Mouse (Mus musculus) neural tube, embryonic 11.5 days (tissue): ENCODE results near the gene Prrg3. TPM values are rescaled to one million over a fixed set of nuclear protein-coding genes. Genes with fewer than 3 reads are reported as not detected.
"Not testable (repeated sequence)": the region's sequence is repeated elsewhere in the genome, so short reads cannot be mapped to it uniquely, and the experiment has no call there.

Source experiments
- ATAC-seq: fragments of 200-750 bp; cut with Nextera tagmentation; 2 replicates; pipeline ENCODE4 v1.8.0; 2017; ENCODE audit warnings: moderate number of reproducible peaks, mild to moderate bottlenecking, moderate TSS enrichment, moderate library complexity; ENCODE audit not compliant: insufficient read depth, low FRiP score, low TSS enrichment
- DNase-seq: peaks from one replicate; pipeline ENCODE4 v3.0.0-alpha.2; 2015; ENCODE audit warnings: low spot score
- H3K27ac ChIP-seq: fragments of 300-500 bp; sonication (generic); 2 replicates; pipeline ENCODE4 v1.5.1; 2014; ENCODE audit warnings: low read depth, mild to moderate bottlenecking, low read length
- H3K27me3 ChIP-seq: fragments of 300-500 bp; sonication (generic); 2 replicates; pipeline ENCODE4 v1.6.1; 2014; ENCODE audit warnings: mild to moderate bottlenecking, low read length, mixed read lengths; ENCODE audit not compliant: control insufficient read depth, insufficient read depth
- H3K36me3 ChIP-seq: fragments of 300-500 bp; sonication (generic); 2 replicates; pipeline ENCODE4 v1.6.1; 2014; ENCODE audit warnings: mild to moderate bottlenecking, low read length, moderate library complexity, mixed read lengths; ENCODE audit not compliant: control insufficient read depth, insufficient read depth
- H3K4me1 ChIP-seq: fragments of 300-500 bp; sonication (generic); 2 replicates; pipeline ENCODE4 v1.6.1; 2014; ENCODE audit warnings: low read length, mixed read lengths; ENCODE audit not compliant: control insufficient read depth, insufficient read depth
- H3K4me2 ChIP-seq: fragments of 300-500 bp; sonication (generic); 2 replicates; pipeline ENCODE4 v1.6.1; 2014; ENCODE audit warnings: low read depth, mild to moderate bottlenecking, moderate library complexity
- H3K4me3 ChIP-seq: fragments of 300-500 bp; sonication (generic); 2 replicates; pipeline ENCODE4 v1.5.1; 2014; ENCODE audit warnings: low read depth, low read length
- H3K9ac ChIP-seq: fragments of 300-500 bp; sonication (generic); 2 replicates; pipeline ENCODE4 v1.6.1; 2014; ENCODE audit warnings: mild to moderate bottlenecking, low read length
- H3K9me3 ChIP-seq: fragments of 300-500 bp; sonication (generic); 2 replicates; pipeline ENCODE4 v1.6.1; 2016; ENCODE audit warnings: low read length; ENCODE audit not compliant: control insufficient read depth
- WGBS: fragments of 180-500 bp; shearing (Covaris S2); extraction: QIAGEN DNeasy Blood & Tissue Kit; methylation state at CpG from one replicate; pipeline ENCODE4 v1.1.7; 2014; 5-methylcytosine and 5-hydroxymethylcytosine counted together
- polyA plus RNA-seq: library from polyadenylated mRNA; unstranded; fragments of >200 nt; fragmentation: Nextera tagmentation; extraction: Ambion mirVana; gene quantifications from 2 replicates; pipeline ENCODE4 v1.2.1, GENCODE M21; 2014

Gene Prrg3
- polyA plus RNA-seq, 1 experiment from 2014 or later, result 7.8 TPM

DNA sequence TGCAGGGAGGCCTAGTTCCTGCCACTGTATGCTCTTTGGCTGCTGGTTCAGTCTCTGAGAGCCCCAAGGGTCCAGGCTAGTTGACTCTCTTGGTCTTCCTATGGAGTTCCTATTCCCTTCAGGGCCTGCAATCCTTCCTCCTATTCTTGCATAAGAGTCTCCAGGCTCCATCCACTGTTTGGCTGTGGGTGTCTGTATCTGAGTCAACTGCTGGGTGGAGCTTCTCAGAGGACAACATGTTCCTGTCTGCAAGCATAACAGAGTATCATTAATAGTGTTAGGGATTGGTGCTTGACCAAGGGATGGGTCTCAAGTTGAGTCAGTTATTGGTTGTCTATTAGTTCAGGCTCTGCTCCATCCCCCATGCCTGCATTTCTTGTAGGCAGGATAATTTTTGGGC lies 15.3 kb downstream of the Prrg3 start:
- not testable (repeated sequence) for ATAC-seq, H3K27me3 ChIP-seq, H3K9me3 ChIP-seq, H3K4me3 ChIP-seq, H3K9ac ChIP-seq, H3K4me1 ChIP-seq, H3K27ac ChIP-seq, H3K4me2 ChIP-seq, H3K36me3 ChIP-seq, DNase-seq

DNA sequence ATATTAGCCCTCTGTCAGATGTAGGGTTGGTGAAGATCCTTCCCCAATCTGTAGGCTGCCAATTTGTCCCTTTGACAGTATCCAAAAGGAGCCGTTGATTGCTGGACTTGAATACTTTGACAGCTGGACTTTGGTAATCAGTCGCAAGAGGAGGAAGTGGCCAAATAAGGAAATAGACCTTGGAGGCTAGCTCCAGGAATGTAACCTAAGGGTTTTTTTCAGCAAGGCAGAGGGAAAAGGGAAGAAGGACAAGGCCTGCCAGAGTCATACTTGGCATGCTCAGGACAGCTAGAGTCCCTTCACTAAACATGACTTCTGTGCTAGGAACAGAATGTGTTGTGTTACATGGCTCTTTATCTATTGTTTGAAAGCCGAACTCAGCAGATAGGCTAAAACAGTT lies 18.0 kb downstream of the Prrg3 start:
- Histone ChIP-seq H3K27me3 (no peaks in the 10 kb centered on the region), H3K9ac (no peak overlapping the region), H3K4me3 (no peak overlapping the region), H3K4me2 (no peak overlapping the region), H3K36me3 (no peaks in the 10 kb centered on the region), H3K27ac (no peak overlapping the region), H3K4me1 (no peaks in the 10 kb centered on the region), H3K9me3 (no peaks in the 10 kb centered on the region)
- WGBS, result 77% methylated on average over 3 of the region's 3 CpGs
- ATAC-seq (no peak), DNase-seq (no peak)

DNA sequence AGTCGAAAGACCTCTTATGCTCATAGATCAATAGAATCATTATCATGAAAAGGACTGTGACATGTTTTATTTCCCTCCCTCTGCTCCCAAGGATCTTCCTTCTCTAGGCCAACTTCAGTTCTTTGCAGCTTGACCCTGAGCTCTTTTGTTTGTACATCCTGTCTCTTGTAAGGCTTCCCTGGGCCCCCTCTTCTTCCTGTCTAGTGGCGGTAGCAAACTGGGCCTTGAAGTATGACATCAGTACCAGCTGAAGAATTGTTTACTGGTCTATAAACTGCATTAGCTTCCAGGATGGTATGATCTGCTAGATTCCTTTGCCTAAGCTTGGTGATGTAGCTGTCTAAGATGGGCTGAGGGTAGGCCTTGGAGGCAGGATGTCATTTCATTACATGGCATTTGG lies 18.9 kb downstream of the Prrg3 start:
- no peak overlapping the region for H3K27ac ChIP-seq
- ATAC-seq, result no peak
- no peaks in the 10 kb centered on the region for H3K9me3 ChIP-seq
- no peak overlapping the region for H3K4me3 ChIP-seq
- no peaks in the 10 kb centered on the region for H3K27me3 ChIP-seq
- WGBS, result 68% methylated on average over 2 of the region's 2 CpGs
- H3K36me3 ChIP-seq, result no peaks in the 10 kb centered on the region
- H3K9ac ChIP-seq, result no peak overlapping the region
- DNase-seq, result no peak
- H3K4me2 ChIP-seq, result no peak overlapping the region
- no peaks in the 10 kb centered on the region for H3K4me1 ChIP-seq

GRCm38 (mm10) chrX:71983205-71983604 lies 20.8 kb downstream of the Prrg3 start:
- Histone ChIP-seq H3K9me3 (no peaks in the 10 kb centered on the region), H3K9ac (no peak overlapping the region), H3K36me3 (no peaks in the 10 kb centered on the region), H3K4me2 (no peak overlapping the region), H3K4me3 (no peak overlapping the region), H3K27ac (no peak overlapping the region), H3K4me1 (no peaks in the 10 kb centered on the region), H3K27me3 (no peaks in the 10 kb centered on the region)
- WGBS, result 69% methylated on average over 2 of the region's 2 CpGs
- DNase-seq (no peak), ATAC-seq (no peak)

- Histone ChIP-seq H3K4me1 (no peaks in the 10 kb centered on the region), H3K4me3 (no peak overlapping the region), H3K9ac (no peak overlapping the region), H3K9me3 (no peaks in the 10 kb centered on the region), H3K27ac (no peak overlapping the region), H3K27me3 (no peaks in the 10 kb centered on the region), H3K36me3 (no peaks in the 10 kb centered on the region), H3K4me2 (no peak overlapping the region)
- 74% methylated on average over 1 of the region's 1 CpGs for WGBS
- ATAC-seq (no peak), DNase-seq (peak; percentile 11)
Measured at GRCm38 (mm10) chrX:71983775-71984174, 21.4 kb downstream of the Prrg3 start.

GRCm38 (mm10) chrX:71991549-71991948 lies 29.1 kb downstream of the Prrg3 start, which contains the start of gene Cnga2:
TSS of gene Cnga2 (plus strand) at chrX:71991849.
- 82% methylated on average over 3 of the region's 3 CpGs for WGBS
- DNase-seq (no peak), ATAC-seq (no peak)
- no peaks in the 10 kb centered on the region for H3K27me3 ChIP-seq
- H3K27ac ChIP-seq, result no peak within 1 kb of the TSS
- H3K9ac ChIP-seq, result no peak within 1 kb of the TSS
- no peak within 1 kb of the TSS for H3K4me3 ChIP-seq
- no peaks in the 10 kb centered on the region for H3K4me1 ChIP-seq
- no peaks in the 10 kb centered on the region for H3K9me3 ChIP-seq
- H3K4me2 ChIP-seq, result no peak within 1 kb of the TSS
- H3K36me3 ChIP-seq, result no peaks in the 10 kb centered on the region

DNA sequence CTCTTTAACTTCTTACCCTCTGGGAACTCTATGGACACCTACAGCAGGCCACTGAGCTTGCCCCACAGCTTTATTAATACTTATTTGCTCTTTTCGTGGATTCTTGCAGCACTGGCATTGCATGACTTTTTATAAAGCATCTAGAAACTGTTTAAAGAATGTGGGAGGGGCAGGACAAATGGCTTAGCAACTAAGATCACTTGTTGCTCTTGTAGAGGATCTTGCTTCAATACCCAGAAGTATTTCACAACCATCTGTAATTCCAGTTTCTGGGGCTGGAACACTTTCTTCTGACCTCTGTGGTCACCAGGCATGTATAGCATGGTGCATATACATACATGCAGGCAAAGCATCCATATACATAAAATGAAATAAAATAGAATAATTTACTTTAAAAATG lies 33.5 kb downstream of the Prrg3 start:
- DNase-seq, result no peak
- Histone ChIP-seq H3K4me3 (no peak overlapping the region), H3K4me2 (no peak overlapping the region), H3K27ac (no peak overlapping the region), H3K36me3 (no peaks in the 10 kb centered on the region), H3K9me3 (no peaks in the 10 kb centered on the region), H3K9ac (no peak overlapping the region), H3K27me3 (no peaks in the 10 kb centered on the region), H3K4me1 (no peaks in the 10 kb centered on the region)
- WGBS, result 66% methylated on average over 1 of the region's 1 CpGs
- no peak for ATAC-seq

- ATAC-seq (no peak), DNase-seq (no peak)
- Histone ChIP-seq H3K4me2 (no peak overlapping the region), H3K9ac (no peak overlapping the region), H3K4me3 (no peak overlapping the region), H3K36me3 (no peaks in the 10 kb centered on the region), H3K4me1 (no peaks in the 10 kb centered on the region), H3K27ac (no peak overlapping the region), H3K27me3 (no peaks in the 10 kb centered on the region), H3K9me3 (no peaks in the 10 kb centered on the region)
Measured at GRCm38 (mm10) chrX:72009930-72010329, 47.5 kb downstream of the Prrg3 start.

DNA sequence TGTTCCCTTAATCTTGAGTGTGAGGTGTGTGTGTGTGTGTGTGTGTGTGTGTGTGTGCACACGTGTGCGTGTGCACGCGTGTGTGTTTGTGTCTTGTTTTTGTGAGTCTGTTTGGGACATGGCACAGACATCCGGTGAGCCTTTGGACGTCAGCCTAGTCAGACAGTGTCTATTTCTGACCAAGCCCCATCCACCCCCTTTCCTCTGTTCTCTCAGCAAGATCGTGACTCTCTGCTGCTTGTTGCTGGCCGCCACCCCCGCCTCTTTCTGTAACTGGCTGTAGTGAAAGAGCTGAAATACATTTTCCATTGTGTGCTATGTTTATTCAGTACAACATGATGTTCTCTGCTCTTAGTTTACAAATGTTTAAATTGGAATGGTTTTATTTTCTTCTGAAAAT lies 49.8 kb downstream of the Prrg3 start:
- H3K4me2 ChIP-seq, result no peak overlapping the region
- H3K27me3 ChIP-seq, result no peaks in the 10 kb centered on the region
- H3K4me3 ChIP-seq, result no peak overlapping the region
- no peaks in the 10 kb centered on the region for H3K9me3 ChIP-seq
- no peaks in the 10 kb centered on the region for H3K36me3 ChIP-seq
- 67% methylated on average over 9 of the region's 9 CpGs for WGBS
- no peaks in the 10 kb centered on the region for H3K4me1 ChIP-seq
- DNase-seq (no peak), ATAC-seq (no peak; the same call in 1 of the 2 replicates)
- no peak overlapping the region for H3K9ac ChIP-seq
- H3K27ac ChIP-seq, result no peak overlapping the region
